Mouse (Mus musculus) G1E (cell line): ENCODE data around the gene Htra3.

Experiments
- CTCF ChIP-seq: IDR thresholded peaks from 2 replicates; pipeline ENCODE4 v1.5.1; 2012; ENCODE audit warnings: low read depth, low read length, inconsistent platforms, mixed read lengths
- GATA1 ChIP-seq: IDR thresholded peaks from 2 replicates; pipeline ENCODE4 v1.6.1; 2012; ENCODE audit warnings: borderline replicate concordance, low read length, inconsistent platforms, mixed read lengths
- GATA2 ChIP-seq: IDR thresholded peaks from 2 replicates; pipeline ENCODE4 v1.6.1; 2012; ENCODE audit warnings: low read depth, low read length, inconsistent platforms, borderline replicate concordance
- TAL1 ChIP-seq: conservative IDR thresholded peaks from 2 replicates; pipeline ENCODE4 v1.6.1; 2012; ENCODE audit warnings: low read depth, low read length, inconsistent platforms, mixed read lengths

- TF ChIP-seq TAL1 (no peak), GATA1 (no peak), CTCF (no peak), GATA2 (no peak)
Measured at GRCm38 (mm10) chr5:35623831-35624230, 55.8 kb downstream of the Htra3 start.
